In genomic region chr16:34342369-34343160, GRCm38 (mm10) we compare ENCODE assay signal across 8 mouse cellular contexts.
DNase-seq lines count a peak whose midpoint lies in the region; ATAC-seq and TF ChIP-seq lines count a peak whose summit lies in the region.
"Had no signal": no experiment of that assay in that cellular context is flagged by ENCODE, and none has a peak within 500 bp of the region (broad histone marks: within the 10 kb centered on the region; RNA-seq: fewer than 3 reads in every experiment).

No protein-coding gene starts in this region.

- no peaks in the 10 kb centered on the region for H3K36me3 ChIP-seq in stomach, embryonic 14.5 days (ENCODE audit: control insufficient read depth, insufficient read depth, low read length)
- H3K36me3 ChIP-seq in stomach, postnatal 0 days (ENCODE audit: control insufficient read depth, insufficient read depth, low read length): no peaks in the 10 kb centered on the region
- no peaks in the 10 kb centered on the region for H3K36me3 ChIP-seq in heart, embryonic 12.5 days
- no peaks in the 10 kb centered on the region for H3K36me3 ChIP-seq in intestine, postnatal 0 days (ENCODE audit: control insufficient read depth, insufficient read depth)
- H3K36me3 ChIP-seq: limb, embryonic 15.5 days had no signal

- TF ChIP-seq EP300 in stomach, postnatal 0 days (optimal IDR thresholded peaks at IDR 0.05): no peak

- H3K4me2 ChIP-seq in stomach, embryonic 14.5 days (replicated peaks; ENCODE audit: low read depth, low read length): no peak overlapping the region
- no peak overlapping the region for H3K4me2 ChIP-seq in stomach, postnatal 0 days (replicated peaks; ENCODE audit: low read depth)
- H3K4me2 ChIP-seq in heart, embryonic 12.5 days: no peak overlapping the region
- H3K4me2 ChIP-seq in intestine, postnatal 0 days (replicated peaks; ENCODE audit: low read depth): no peak overlapping the region
- H3K4me2 ChIP-seq: limb, embryonic 15.5 days had no signal

- no peak for DNase-seq in stomach, postnatal 0 days (ENCODE audit: low spot score)
- peak; percentile 69 to 83 for DNase-seq in left cerebral cortex, adult 9 months (ENCODE audit: low spot score in 2 of 2)
- no peak for DNase-seq in thymus, postnatal 0 days (ENCODE audit: low spot score)
- DNase-seq in natural killer cell, adult 2 months (ENCODE audit: low spot score in 2 of 2): no peak

- H3K9me3 ChIP-seq in stomach, embryonic 14.5 days (ENCODE audit: control insufficient read depth, low read depth, low read length): no peaks in the 10 kb centered on the region
- H3K9me3 ChIP-seq in stomach, postnatal 0 days (ENCODE audit: control insufficient read depth, low read length): no peaks in the 10 kb centered on the region
- H3K9me3 ChIP-seq in heart, embryonic 12.5 days (replicated peaks): no peaks in the 10 kb centered on the region
- H3K9me3 ChIP-seq in intestine, postnatal 0 days (ENCODE audit: control insufficient read depth): no peaks in the 10 kb centered on the region
- H3K9me3 ChIP-seq: limb, embryonic 15.5 days had no signal

- H3K27ac ChIP-seq in stomach, embryonic 14.5 days (ENCODE audit: low read length): no peak overlapping the region
- H3K27ac ChIP-seq in stomach, postnatal 0 days (replicated peaks): no peak overlapping the region
- peak overlapping the region; percentile 59 for H3K27ac ChIP-seq in heart, embryonic 12.5 days (ENCODE audit: poor library complexity, severe bottlenecking)
- H3K27ac ChIP-seq in intestine, postnatal 0 days (ENCODE audit: low read depth, low read length): no peak overlapping the region
- H3K27ac ChIP-seq: limb, embryonic 15.5 days had no signal

- WGBS in stomach, embryonic 14.5 days: 72% methylated on average over 7 of the region's 7 CpGs
- 49% methylated on average over 7 of the region's 7 CpGs for WGBS in stomach, postnatal 0 days
- WGBS in heart, embryonic 12.5 days: 25% methylated on average over 7 of the region's 7 CpGs
- WGBS in intestine, postnatal 0 days: 63% methylated on average over 7 of the region's 7 CpGs

- H3K27me3 ChIP-seq in stomach, embryonic 14.5 days (ENCODE audit: control insufficient read depth, insufficient read depth, low read length): no peaks in the 10 kb centered on the region
- no peaks in the 10 kb centered on the region for H3K27me3 ChIP-seq in stomach, postnatal 0 days (ENCODE audit: control insufficient read depth, insufficient read depth, low read length)
- no peaks in the 10 kb centered on the region for H3K27me3 ChIP-seq in heart, embryonic 12.5 days (replicated peaks)
- no peaks in the 10 kb centered on the region for H3K27me3 ChIP-seq in intestine, postnatal 0 days (replicated peaks; ENCODE audit: control insufficient read depth, insufficient read depth, low read length)
- H3K27me3 ChIP-seq: limb, embryonic 15.5 days had no signal

- no peaks in the 10 kb centered on the region for H3K4me1 ChIP-seq in stomach, embryonic 14.5 days (ENCODE audit: control insufficient read depth, insufficient read depth, low read length)
- H3K4me1 ChIP-seq in stomach, postnatal 0 days (replicated peaks; ENCODE audit: control insufficient read depth, insufficient read depth): no peaks in the 10 kb centered on the region
- H3K4me1 ChIP-seq in heart, embryonic 12.5 days (replicated peaks): peaks cover 34% of the 10 kb centered on the region
- 0 out of 2 replicates have a peak, but pooled peaks cover 3% of the 10 kb centered on the region for H3K4me1 ChIP-seq in intestine, postnatal 0 days (replicated peaks; ENCODE audit: control insufficient read depth, insufficient read depth, low read length)

- no peak overlapping the region for H3K4me3 ChIP-seq in stomach, embryonic 14.5 days (ENCODE audit: low read depth, low read length)
- no peak overlapping the region for H3K4me3 ChIP-seq in stomach, postnatal 0 days (ENCODE audit: low read depth, low read length)
- no peak overlapping the region for H3K4me3 ChIP-seq in heart, embryonic 12.5 days
- H3K4me3 ChIP-seq in intestine, postnatal 0 days (ENCODE audit: low read depth, low read length): no peak overlapping the region
- H3K4me3 ChIP-seq: limb, embryonic 15.5 days had no signal

- peak; percentile 23; the same call in 1 of the 2 replicates for ATAC-seq in stomach, embryonic 14.5 days (ENCODE audit: insufficient number of reproducible peaks, insufficient read depth, low FRiP score, low read depth)
- ATAC-seq in stomach, postnatal 0 days (ENCODE audit: low FRiP score, low TSS enrichment): no peak
- peak; percentile 49; the same call in 1 of the 2 replicates for ATAC-seq in heart, embryonic 12.5 days (ENCODE audit: insufficient number of reproducible peaks, low FRiP score)
- no peak for ATAC-seq in intestine, postnatal 0 days

- TF ChIP-seq CTCF in stomach, postnatal 0 days (IDR thresholded peaks at IDR 0.05; ENCODE audit: low read depth): no peak
- no peak for TF ChIP-seq CTCF in intestine, postnatal 0 days (IDR thresholded peaks at IDR 0.05; ENCODE audit: low read depth)

- H3K9ac ChIP-seq in stomach, embryonic 14.5 days (replicated peaks; ENCODE audit: low read depth, low read length): no peak overlapping the region
- H3K9ac ChIP-seq in stomach, postnatal 0 days (ENCODE audit: low read length): no peak overlapping the region
- no peak overlapping the region for H3K9ac ChIP-seq in heart, embryonic 12.5 days
- H3K9ac ChIP-seq in intestine, postnatal 0 days (ENCODE audit: low read depth, low read length): no peak overlapping the region
- H3K9ac ChIP-seq: limb, embryonic 15.5 days had no signal

Comparison
In these comparisons a context has a peak if more than half of its experiments do, and no peak if none do; other contexts are left out.
1. ATAC-seq: peak in stomach, embryonic 14.5 days (single experiment) and heart, embryonic 12.5 days (single experiment); none in stomach, postnatal 0 days (single experiment) and intestine, postnatal 0 days (single experiment).
2. DNase-seq: peak in left cerebral cortex, adult 9 months (2 of 2); none in stomach, postnatal 0 days (single experiment), thymus, postnatal 0 days (single experiment) and natural killer cell, adult 2 months (0 of 2).